Mouse (Mus musculus): ENCODE measurements around the gene 1810009A15Rik. TPM values are rescaled to one million over a fixed set of nuclear protein-coding genes. Genes with fewer than 3 reads are reported as not detected.
"Not testable (repeated sequence)": the region's sequence is repeated elsewhere in the genome, so short reads cannot be mapped to it uniquely, and the experiment has no call there.

Gene 1810009A15Rik
- polyA plus RNA-seq, 1 experiment from 2014 or later: 40.2 TPM

- Histone ChIP-seq H3K4me3 (no peak overlapping the region), H3K9ac (no peak overlapping the region), H3K27ac (no peak overlapping the region), H3K36me3 (replicated peaks) (peaks cover 7% of the 10 kb centered on the region; the same call in 1 of the 2 replicates), H3K9me3 (no peaks in the 10 kb centered on the region), H3K27me3 (replicated peaks) (no peaks in the 10 kb centered on the region), H3K4me1 (no peaks in the 10 kb centered on the region), H3K4me2 (no peak overlapping the region)
- 83% methylated on average over 3 of the region's 3 CpGs for WGBS
- no peak for ATAC-seq (replicated peaks)
These were observed 35.5 kb upstream of the 1810009A15Rik start for GRCm38 (mm10) chr19:8853117-8853516.

- Histone ChIP-seq H3K9ac (no peak overlapping the region), H3K4me2 (no peak overlapping the region), H3K4me3 (no peak overlapping the region), H3K27me3 (replicated peaks) (no peaks in the 10 kb centered on the region), H3K36me3 (replicated peaks) (no peaks in the 10 kb centered on the region), H3K4me1 (no peaks in the 10 kb centered on the region), H3K9me3 (no peaks in the 10 kb centered on the region), H3K27ac (no peak overlapping the region)
- 41% methylated on average over 4 of the region's 4 CpGs for WGBS
- no peak for ATAC-seq (replicated peaks)
These were observed 31.0 kb upstream of the 1810009A15Rik start for GRCm38 (mm10) chr19:8857689-8858088.

- no peak overlapping the region for H3K4me2 ChIP-seq
- H3K27ac ChIP-seq: no peak overlapping the region
- no peaks in the 10 kb centered on the region for H3K4me1 ChIP-seq
- no peak overlapping the region for H3K4me3 ChIP-seq
- H3K27me3 ChIP-seq (replicated peaks): no peaks in the 10 kb centered on the region
- 20% methylated on average over 1 of the region's 1 CpGs for WGBS
- no peaks in the 10 kb centered on the region for H3K9me3 ChIP-seq
- H3K9ac ChIP-seq: no peak overlapping the region
- H3K36me3 ChIP-seq (replicated peaks): no peaks in the 10 kb centered on the region
- no peak for ATAC-seq (replicated peaks)
These were observed 29.6 kb upstream of the 1810009A15Rik start for GRCm38 (mm10) chr19:8859018-8859417.

- no peak overlapping the region for H3K4me3 ChIP-seq
- WGBS: 81% methylated on average over 6 of the region's 6 CpGs
- H3K4me2 ChIP-seq: no peak overlapping the region
- H3K36me3 ChIP-seq (replicated peaks): no peaks in the 10 kb centered on the region
- H3K27me3 ChIP-seq (replicated peaks): no peaks in the 10 kb centered on the region
- H3K4me1 ChIP-seq: no peaks in the 10 kb centered on the region
- no peak overlapping the region for H3K9ac ChIP-seq
- H3K9me3 ChIP-seq: no peaks in the 10 kb centered on the region
- ATAC-seq (replicated peaks): no peak
- H3K27ac ChIP-seq: no peak overlapping the region
These were observed 24.4 kb upstream of the 1810009A15Rik start for GRCm38 (mm10) chr19:8864265-8864664.

DNA sequence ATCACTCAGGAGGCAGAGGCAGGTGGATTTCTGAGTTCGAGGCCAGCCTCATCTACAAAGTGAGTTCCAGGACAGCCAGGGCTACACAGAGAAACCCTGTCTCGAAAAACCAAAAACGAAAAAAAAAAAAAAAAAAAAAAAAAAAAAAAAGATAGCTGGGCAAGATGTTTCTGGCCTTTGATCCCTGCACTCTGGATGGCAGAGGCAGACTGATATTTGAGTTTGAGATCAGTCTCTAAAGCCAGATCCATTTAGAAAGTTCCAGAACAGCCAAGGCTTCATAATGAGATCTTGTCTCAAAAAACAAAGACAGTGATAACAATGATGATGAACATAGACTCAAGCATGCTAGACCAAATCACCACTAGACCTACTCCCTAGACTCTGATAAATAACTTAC, 18.3 kb upstream of the 1810009A15Rik start:
- Histone ChIP-seq H3K36me3 (replicated peaks) (peaks cover 21% of the 10 kb centered on the region), H3K4me2 (peak overlapping the region; percentile 91), H3K4me1 (peaks cover 15% of the 10 kb centered on the region), H3K9ac (0 out of 2 replicates have a peak overlapping the region, but pooled peaks have one; percentile 97), H3K4me3 (peak overlapping the region; percentile 93; the same call in 1 of the 2 replicates)
- H3K9me3 ChIP-seq; H3K27me3 ChIP-seq (replicated peaks); ATAC-seq (replicated peaks); H3K27ac ChIP-seq: not testable (repeated sequence)
- 79% methylated on average over 3 of the region's 3 CpGs for WGBS

DNA sequence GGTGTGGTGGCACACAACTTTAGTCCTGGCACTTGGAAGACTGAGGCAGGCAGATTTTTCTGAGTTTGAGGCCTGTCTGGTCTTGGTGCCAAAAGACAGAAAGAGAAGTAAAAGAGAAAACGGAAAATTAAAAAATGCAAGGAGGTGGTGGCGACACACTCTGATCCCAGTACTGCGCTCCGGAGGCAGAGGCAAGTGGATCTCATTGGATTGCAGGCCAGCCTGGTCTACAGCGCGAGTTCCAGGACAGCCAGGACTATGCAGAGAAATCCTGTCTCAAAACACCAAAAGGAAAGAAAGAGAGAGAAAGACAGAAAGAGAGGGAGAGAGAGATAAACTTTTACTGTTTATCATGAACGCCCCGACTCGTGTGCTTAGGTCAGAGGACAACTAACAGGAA, 17.8 kb upstream of the 1810009A15Rik start:
- H3K9ac ChIP-seq: peak overlapping the region; percentile 97
- H3K4me1 ChIP-seq: peaks cover 15% of the 10 kb centered on the region
- ATAC-seq (replicated peaks): peak; percentile 64
- no peaks in the 10 kb centered on the region for H3K9me3 ChIP-seq
- H3K27ac ChIP-seq: peak overlapping the region; percentile 79
- peak overlapping the region; percentile 91 for H3K4me2 ChIP-seq
- peak overlapping the region; percentile 93 for H3K4me3 ChIP-seq
- 66% methylated on average over 9 of the region's 9 CpGs for WGBS
- no peaks in the 10 kb centered on the region for H3K27me3 ChIP-seq (replicated peaks)
- peaks cover 24% of the 10 kb centered on the region for H3K36me3 ChIP-seq (replicated peaks)

DNA sequence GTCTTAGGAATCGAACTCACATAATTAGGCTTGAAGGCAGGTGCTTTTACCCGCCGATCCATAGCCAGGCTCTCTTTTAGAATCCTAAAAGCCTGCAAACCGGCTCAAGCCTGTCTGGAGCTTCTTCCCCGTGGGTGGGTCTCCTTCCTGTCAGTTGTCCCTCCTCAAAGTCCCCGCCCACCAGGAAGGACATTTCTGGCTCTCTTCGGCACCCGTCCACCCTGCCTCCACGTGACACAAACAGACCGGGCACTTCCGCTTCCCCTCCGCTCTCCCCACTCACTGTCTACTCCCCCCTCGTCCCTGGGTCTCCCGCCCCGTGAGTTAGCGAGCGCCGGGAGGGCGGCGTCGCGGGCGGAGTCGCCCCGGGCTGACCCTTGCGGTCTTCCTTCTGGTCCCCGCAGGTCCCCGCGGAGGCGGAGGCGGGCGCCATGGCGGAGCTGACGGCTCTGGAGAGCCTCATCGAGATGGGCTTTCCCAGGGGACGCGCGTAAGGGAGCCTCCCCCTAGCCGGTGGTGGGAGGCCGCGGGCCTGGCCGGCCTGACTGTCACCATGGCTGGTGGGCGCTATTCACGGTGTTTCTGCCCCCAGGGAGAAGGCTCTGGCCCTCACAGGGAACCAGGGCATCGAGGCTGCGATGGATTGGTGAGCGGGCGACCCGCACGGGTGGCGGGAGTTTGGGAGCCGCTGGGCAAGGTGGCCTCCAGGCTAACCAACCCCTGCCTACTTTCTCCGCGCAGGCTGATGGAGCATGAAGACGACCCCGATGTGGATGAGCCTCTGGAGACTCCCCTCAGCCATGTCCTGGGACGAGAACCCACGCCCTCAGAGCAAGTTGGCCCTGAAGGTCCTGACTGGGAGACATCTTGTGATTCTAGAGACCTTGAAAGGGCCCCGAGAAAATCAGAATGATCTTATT, 17.1 kb upstream of the 1810009A15Rik start, which contains the start of gene Ubxn1:
Gene Ubxn1, plus strand, starts transcription at position 230 of the 920 bp plus-strand sequence.
- WGBS: under 1% methylated on average over 58 of the region's 59 CpGs
- H3K27ac ChIP-seq: peak within 1 kb of the TSS; percentile 79
- H3K4me3 ChIP-seq: peak within 1 kb of the TSS; percentile 93
- peaks cover 27% of the 10 kb centered on the region for H3K36me3 ChIP-seq (replicated peaks)
- peak; percentile 98 for ATAC-seq (replicated peaks)
- H3K4me1 ChIP-seq: peaks cover 15% of the 10 kb centered on the region
- no peaks in the 10 kb centered on the region for H3K27me3 ChIP-seq (replicated peaks)
- H3K9ac ChIP-seq: peak within 1 kb of the TSS; percentile 97
- H3K4me2 ChIP-seq: peak within 1 kb of the TSS; percentile 91
- H3K9me3 ChIP-seq: no peaks in the 10 kb centered on the region

DNA sequence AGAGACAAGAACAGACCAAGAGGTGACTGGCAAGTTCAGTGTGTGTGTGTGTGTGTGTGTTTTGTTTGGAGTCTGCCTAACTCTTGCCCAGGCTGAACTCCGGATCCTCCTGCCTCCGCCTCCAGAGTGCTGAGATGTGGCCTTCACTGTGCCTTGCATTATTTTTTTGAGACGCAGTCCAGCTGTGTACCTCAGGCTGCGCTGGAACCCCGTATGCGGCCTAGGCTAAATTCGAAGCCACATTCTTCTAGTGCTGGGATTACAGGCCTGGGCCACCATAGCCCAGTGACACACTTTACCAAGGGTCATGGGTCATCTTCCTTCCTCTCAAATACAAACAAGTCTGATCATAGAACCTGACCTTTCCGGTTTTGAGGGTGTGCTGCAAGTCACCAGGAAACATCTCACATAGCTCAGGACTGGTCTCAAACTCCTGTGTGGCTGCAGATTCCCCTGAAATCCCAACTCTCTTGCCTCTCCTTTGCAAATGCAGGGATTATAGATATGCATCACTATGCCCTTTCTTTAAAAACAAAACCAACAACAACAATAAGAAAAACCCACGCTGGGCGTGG, 16.3 kb upstream of the 1810009A15Rik start:
- no peak for ATAC-seq (replicated peaks)
- peaks cover 15% of the 10 kb centered on the region for H3K4me1 ChIP-seq
- H3K9me3 ChIP-seq: no peaks in the 10 kb centered on the region
- no peaks in the 10 kb centered on the region for H3K27me3 ChIP-seq (replicated peaks)
- H3K4me2 ChIP-seq: peak overlapping the region; percentile 91
- no peak overlapping the region for H3K27ac ChIP-seq
- H3K9ac ChIP-seq: peak overlapping the region; percentile 97
- peaks cover 28% of the 10 kb centered on the region for H3K36me3 ChIP-seq (replicated peaks)
- WGBS: 84% methylated on average over 10 of the region's 10 CpGs
- H3K4me3 ChIP-seq: peak overlapping the region; percentile 93

- Histone ChIP-seq H3K27ac (no peak overlapping the region), H3K4me2 (no peak overlapping the region), H3K36me3 (replicated peaks) (peaks cover 28% of the 10 kb centered on the region), H3K9ac (no peak overlapping the region), H3K4me1 (peaks cover 23% of the 10 kb centered on the region), H3K4me3 (no peak overlapping the region), H3K9me3 (no peaks in the 10 kb centered on the region), H3K27me3 (replicated peaks) (no peaks in the 10 kb centered on the region)
- ATAC-seq (replicated peaks): no peak
- WGBS: 93% methylated on average over 7 of the region's 7 CpGs
These were observed 13.6 kb upstream of the 1810009A15Rik start for GRCm38 (mm10) chr19:8875031-8875430.

GRCm38 (mm10) chr19:8880311-8881033, 8.2 kb upstream of the 1810009A15Rik start, which contains the start of gene Uqcc3:
TSS of gene Uqcc3 (minus strand) at chr19:8880923.
- H3K4me3 ChIP-seq: peak within 1 kb of the TSS; percentile 65
- WGBS: under 1% methylated on average over 42 of the region's 42 CpGs
- peaks cover 6% of the 10 kb centered on the region; the same call in 1 of the 2 replicates for H3K36me3 ChIP-seq (replicated peaks)
- ATAC-seq (replicated peaks): peak; percentile 98
- H3K27me3 ChIP-seq (replicated peaks): no peaks in the 10 kb centered on the region
- peak within 1 kb of the TSS; percentile 76 for H3K4me2 ChIP-seq
- H3K9ac ChIP-seq: peak within 1 kb of the TSS; percentile 79
- peak within 1 kb of the TSS; percentile 84 for H3K27ac ChIP-seq
- H3K9me3 ChIP-seq: no peaks in the 10 kb centered on the region
- H3K4me1 ChIP-seq: peaks cover 15% of the 10 kb centered on the region

- H3K36me3 ChIP-seq (replicated peaks): 0 out of 2 replicates have a peak, but pooled peaks cover 4% of the 10 kb centered on the region
- H3K4me1 ChIP-seq: peaks cover 15% of the 10 kb centered on the region
- peak overlapping the region; percentile 84; the same call in 1 of the 2 replicates for H3K27ac ChIP-seq
- 9% methylated on average over 3 of the region's 3 CpGs for WGBS
- H3K27me3 ChIP-seq (replicated peaks): no peaks in the 10 kb centered on the region
- H3K9ac ChIP-seq: peak overlapping the region; percentile 79
- H3K4me3 ChIP-seq: peak overlapping the region; percentile 65
- H3K9me3 ChIP-seq: no peaks in the 10 kb centered on the region
- H3K4me2 ChIP-seq: peak overlapping the region; percentile 76
- peak; percentile 26; the same call in 1 of the 2 replicates for ATAC-seq (replicated peaks)
These were observed 7.6 kb upstream of the 1810009A15Rik start for GRCm38 (mm10) chr19:8881034-8881392.

GRCm38 (mm10) chr19:8883616-8884015, 5.0 kb upstream of the 1810009A15Rik start, which contains the start of the genes Lbhd1 and Gm49403:
TSS of gene Lbhd1 (plus strand) at chr19:8883732.
TSS of gene Gm49403 (plus strand) at chr19:8883930.
- Histone ChIP-seq H3K4me1 (peaks cover 22% of the 10 kb centered on the region), H3K4me2 (no peak within 1 kb of the TSS), H3K9ac (no peak within 1 kb of the TSS), H3K27ac (no peak within 1 kb of the TSS), H3K4me3 (no peak within 1 kb of the TSS), H3K27me3 (replicated peaks) (no peaks in the 10 kb centered on the region), H3K9me3 (no peaks in the 10 kb centered on the region), H3K36me3 (replicated peaks) (no peaks in the 10 kb centered on the region)
- WGBS: 71% methylated on average over 3 of the region's 3 CpGs
- ATAC-seq (replicated peaks): no peak

Measured in midbrain, embryonic 15.5 days (tissue).